Mouse (Mus musculus) thymus, adult 2 months (tissue): ENCODE results near the gene Gm49336. TPM values are rescaled to one million over a fixed set of nuclear protein-coding genes. Genes with fewer than 3 reads are reported as not detected.

Experiments
- DNase-seq: peaks from one replicate; pipeline ENCODE4 v3.0.0; 2021
- H3K27ac ChIP-seq: fragments of 200-500 bp; 2 replicates; pipeline ENCODE4 v1.5.1; 2012; ENCODE audit warnings: low read length, control low read depth; ENCODE audit not compliant: control insufficient read depth, insufficient read depth
- H3K27me3 ChIP-seq: fragments of 200-500 bp; 2 replicates; pipeline ENCODE4 v1.6.1; 2012; ENCODE audit warnings: mild to moderate bottlenecking, low read length, moderate library complexity, mixed read lengths; ENCODE audit not compliant: control insufficient read depth, insufficient read depth
- H3K36me3 ChIP-seq: fragments of 200-500 bp; 2 replicates; pipeline ENCODE4 v1.6.1; 2012; ENCODE audit warnings: mild to moderate bottlenecking, low read length, moderate library complexity; ENCODE audit not compliant: control insufficient read depth, insufficient read depth
- H3K4me1 ChIP-seq: fragments of 200-500 bp; replicated peaks from 2 replicates; pipeline ENCODE4 v1.6.1; 2012; ENCODE audit warnings: low read length; ENCODE audit not compliant: control insufficient read depth, insufficient read depth
- H3K4me3 ChIP-seq: fragments of 200-500 bp; 2 replicates; pipeline ENCODE4 v1.5.1; 2012; ENCODE audit warnings: mild to moderate bottlenecking, low read length, control low read depth, moderate library complexity; ENCODE audit not compliant: control insufficient read depth, insufficient read depth
- CTCF ChIP-seq: fragments of 200-500 bp; IDR thresholded peaks from 2 replicates; pipeline ENCODE4 v1.5.1; 2012; ENCODE audit warnings: mild to moderate bottlenecking, control low read depth, low read length, moderate library complexity, borderline replicate concordance; ENCODE audit not compliant: control insufficient read depth, poor library complexity, insufficient read depth; ENCODE audit errors: extremely low read depth
- POLR2A ChIP-seq: fragments of 200-500 bp; IDR thresholded peaks from 2 replicates; pipeline ENCODE4 v1.6.1; 2012; ENCODE audit warnings: mild to moderate bottlenecking, low read length, control low read depth, moderate library complexity; ENCODE audit not compliant: control insufficient read depth, poor library complexity, insufficient read depth; ENCODE audit errors: extremely low read depth
- WGBS: fragments of 180-500 bp; shearing (Covaris S2); methylation state at CpG from one replicate; pipeline ENCODE4 v1.1.7; 2018; 5-methylcytosine and 5-hydroxymethylcytosine counted together
- polyA plus RNA-seq: library from polyadenylated mRNA; depleted of rRNA; stranded (reverse); fragments of >200 nt; gene quantifications from 2 replicates; pipeline ENCODE4 v1.2.3, GENCODE M21; 2012

Gm49336 gene
- polyA plus RNA-seq, 1 experiment: 29.8 TPM

- no peak overlapping the region for H3K27ac ChIP-seq
- no peaks in the 10 kb centered on the region for H3K27me3 ChIP-seq
- DNase-seq: no peak
- H3K36me3 ChIP-seq: no peaks in the 10 kb centered on the region; the same call in 1 of the 2 replicates
- TF ChIP-seq CTCF: no peak
- no peak for TF ChIP-seq POLR2A
- no peak overlapping the region for H3K4me3 ChIP-seq
- H3K4me1 ChIP-seq: peaks cover 2% of the 10 kb centered on the region; the same call in 1 of the 2 replicates
- 97% methylated on average over 7 of the region's 7 CpGs for WGBS
These were observed 24.3 kb upstream of the Gm49336 start for GRCm38 (mm10) chr14:60275301-60276276.

GRCm38 (mm10) chr14:60273346-60273745 is 22.0 kb upstream of the Gm49336 start:
- Histone ChIP-seq H3K36me3 (no peaks in the 10 kb centered on the region; the same call in 1 of the 2 replicates), H3K4me1 (peaks cover 8% of the 10 kb centered on the region), H3K27ac (no peak overlapping the region), H3K4me3 (no peak overlapping the region), H3K27me3 (no peaks in the 10 kb centered on the region)
- WGBS: 53% methylated on average over 6 of the region's 6 CpGs
- no peak for TF ChIP-seq CTCF
- no peak for TF ChIP-seq POLR2A
- DNase-seq: no peak

- TF ChIP-seq POLR2A: no peak
- TF ChIP-seq CTCF: no peak
- Histone ChIP-seq H3K36me3 (no peaks in the 10 kb centered on the region), H3K4me1 (peaks cover 8% of the 10 kb centered on the region), H3K27ac (no peak overlapping the region), H3K27me3 (no peaks in the 10 kb centered on the region), H3K4me3 (peak overlapping the region; percentile 25; the same call in 1 of the 2 replicates)
- 12% methylated on average over 6 of the region's 6 CpGs for WGBS
- DNase-seq: peak; percentile 52
These were observed 18.0 kb upstream of the Gm49336 start for GRCm38 (mm10) chr14:60269333-60269732.

- peaks cover 5% of the 10 kb centered on the region for H3K4me1 ChIP-seq
- whole genome bisulfite sequencing: under 1% methylated on average over 51 of the region's 51 CpGs
- H3K4me3 ChIP-seq: peak within 1 kb of the TSS; percentile 83
- peak; percentile 87 for TF ChIP-seq CTCF
- TF ChIP-seq POLR2A: peak; percentile 68
- H3K36me3 ChIP-seq: no peaks in the 10 kb centered on the region
- H3K27me3 ChIP-seq: no peaks in the 10 kb centered on the region
- peak; percentile 94 for DNase-seq
- H3K27ac ChIP-seq: no peak within 1 kb of the TSS
These were observed 13.9 kb upstream of the Gm49336 start, which contains the start of gene Mtmr6 for GRCm38 (mm10) chr14:60264990-60265876. TSS of gene Mtmr6 (plus strand) at chr14:60265228.

- Histone ChIP-seq H3K4me1 (no peaks in the 10 kb centered on the region; the same call in 1 of the 2 replicates), H3K36me3 (no peaks in the 10 kb centered on the region), H3K27me3 (no peaks in the 10 kb centered on the region), H3K27ac (no peak overlapping the region), H3K4me3 (no peak overlapping the region)
- no peak for TF ChIP-seq CTCF
- TF ChIP-seq POLR2A: no peak
- WGBS: 94% methylated on average over 7 of the region's 7 CpGs
- DNase-seq: no peak
These were observed 11.0 kb upstream of the Gm49336 start for GRCm38 (mm10) chr14:60262316-60262715.

GRCm38 (mm10) chr14:60257851-60258250 is 6.5 kb upstream of the Gm49336 start:
- no peaks in the 10 kb centered on the region for H3K36me3 ChIP-seq
- no peaks in the 10 kb centered on the region for H3K4me1 ChIP-seq
- H3K27ac ChIP-seq: no peak overlapping the region
- WGBS: 100% methylated on average over 1 of the region's 1 CpGs
- TF ChIP-seq POLR2A: no peak
- TF ChIP-seq CTCF: no peak
- DNase-seq: no peak
- H3K4me3 ChIP-seq: no peak overlapping the region
- no peaks in the 10 kb centered on the region for H3K27me3 ChIP-seq
